Mouse (Mus musculus) megakaryocyte, embryonic 14.5 days (primary cell): ENCODE results near the gene Rdh8.

Experiments
- FLI1 ChIP-seq: IDR thresholded peaks from 2 replicates; pipeline ENCODE4 v1.6.1; 2012; ENCODE audit warnings: low read length, inconsistent platforms, mixed read lengths
- GATA1 ChIP-seq: IDR thresholded peaks from 3 replicates; pipeline ENCODE4 v1.6.1; 2012; ENCODE audit warnings: mixed read lengths, low read length, inconsistent platforms, borderline replicate concordance

GRCm38 (mm10) chr9:20810271-20810670 lies 8.0 kb upstream of the Rdh8 start:
- no peak for TF ChIP-seq GATA1
- TF ChIP-seq FLI1: no peak
